Mouse (Mus musculus) kidney, postnatal 14 days (tissue): ENCODE results near the gene Dnm2.
"Not testable (repeated sequence)": the region's sequence is repeated elsewhere in the genome, so short reads cannot be mapped to it uniquely, and the experiment has no call there.

Source experiments
- DNase-seq: peaks from one replicate; pipeline ENCODE4 v3.0.0; 2022; ENCODE audit warnings: mixed read lengths

Gene Dnm2

GRCm38 (mm10) chr9:21456930-21457634 is 32.4 kb downstream of the Dnm2 start:
- no peak for DNase-seq

DNA sequence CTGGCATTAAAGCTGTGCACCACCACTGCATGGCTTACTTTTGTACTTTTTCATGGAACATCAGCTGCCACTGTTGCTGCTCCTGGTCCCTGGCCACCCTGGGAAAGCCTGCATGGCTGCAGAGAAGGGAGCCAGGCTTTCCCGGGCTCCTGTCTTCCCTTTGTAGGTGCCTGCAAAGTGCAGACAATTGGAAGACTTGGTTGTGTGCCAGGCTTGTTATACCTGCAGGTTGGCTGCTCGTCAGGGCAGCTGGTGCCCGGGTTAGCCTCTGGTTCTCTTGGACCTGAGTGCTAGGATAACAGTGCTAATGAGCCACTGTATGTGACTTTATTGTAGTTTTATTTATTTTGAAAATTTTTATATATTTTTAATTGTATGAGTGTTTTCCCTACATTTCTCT is 34.1 kb downstream of the Dnm2 start:
- DNase-seq, result no peak

- DNase-seq, result peak; percentile 56
Observed at GRCm38 (mm10) chr9:21460400-21460940, 35.8 kb downstream of the Dnm2 start.

GRCm38 (mm10) chr9:21463138-21463590 is 38.5 kb downstream of the Dnm2 start:
- DNase-seq, result peak; percentile 80

DNA sequence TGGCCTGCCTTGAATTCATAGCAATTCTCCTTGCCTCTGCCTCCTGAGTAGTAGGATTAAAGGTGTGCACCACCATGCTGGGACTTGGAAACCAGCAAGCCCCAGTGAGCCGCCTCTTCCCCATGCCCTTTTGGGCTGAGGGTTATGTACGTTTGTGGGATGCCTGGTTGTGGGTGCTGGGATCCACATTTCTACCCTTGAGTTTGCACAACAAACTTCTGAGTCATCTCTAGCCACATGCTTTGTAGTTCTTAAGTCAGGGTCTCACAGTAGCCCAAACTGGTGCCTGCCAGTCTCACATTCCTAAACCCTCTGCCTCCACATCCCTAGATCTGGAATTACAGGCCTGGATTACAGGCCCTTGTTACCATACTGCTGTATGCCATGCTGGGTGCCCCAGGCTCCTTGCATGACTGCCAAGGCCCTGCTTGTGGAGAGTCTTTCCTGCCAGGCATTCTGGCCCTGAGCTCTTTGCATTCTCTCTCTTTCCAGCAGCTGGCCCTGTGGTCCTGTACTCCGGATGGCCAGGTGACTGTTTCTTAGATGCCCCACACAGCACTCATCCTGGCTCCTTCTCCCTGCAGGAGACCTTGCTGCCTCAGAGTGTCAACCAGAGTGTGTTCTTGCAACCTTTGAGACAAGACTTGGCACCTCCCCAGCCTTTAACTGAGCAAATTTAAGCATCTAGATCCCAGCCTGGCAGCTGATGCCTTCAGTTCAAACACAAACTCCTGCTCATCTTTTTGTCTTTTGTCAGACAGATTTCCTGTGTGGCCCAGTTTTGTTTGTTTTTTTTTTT is 39.3 kb downstream of the Dnm2 start:
- DNase-seq, result no peak

- not testable (repeated sequence) for DNase-seq
Observed at GRCm38 (mm10) chr9:21464565-21464928, 39.8 kb downstream of the Dnm2 start.

GRCm38 (mm10) chr9:21469032-21470024 is 44.6 kb downstream of the Dnm2 start:
- DNase-seq, result peak; percentile 69

GRCm38 (mm10) chr9:21472913-21473312 is 48.2 kb downstream of the Dnm2 start:
- DNase-seq, result no peak

DNA sequence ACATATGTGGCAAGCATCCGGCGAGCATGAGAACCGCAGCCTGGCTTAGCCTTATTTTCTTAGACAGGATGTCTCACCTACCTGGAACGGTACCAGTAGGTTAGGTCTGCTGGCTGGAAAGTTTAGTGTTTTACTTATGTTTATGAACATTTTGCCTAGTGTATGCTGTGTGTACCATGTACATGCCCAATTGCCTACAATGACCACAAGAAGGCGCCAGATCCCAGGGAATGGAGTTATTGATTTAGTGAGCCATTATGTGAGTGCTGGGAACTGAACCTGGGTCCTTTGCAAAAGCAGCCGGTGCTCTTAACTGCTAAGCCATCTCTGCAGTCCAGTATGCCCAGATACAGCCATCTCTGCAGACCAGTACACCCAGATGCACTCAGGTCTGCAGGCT is 53.0 kb downstream of the Dnm2 start:
- no peak for DNase-seq

DNA sequence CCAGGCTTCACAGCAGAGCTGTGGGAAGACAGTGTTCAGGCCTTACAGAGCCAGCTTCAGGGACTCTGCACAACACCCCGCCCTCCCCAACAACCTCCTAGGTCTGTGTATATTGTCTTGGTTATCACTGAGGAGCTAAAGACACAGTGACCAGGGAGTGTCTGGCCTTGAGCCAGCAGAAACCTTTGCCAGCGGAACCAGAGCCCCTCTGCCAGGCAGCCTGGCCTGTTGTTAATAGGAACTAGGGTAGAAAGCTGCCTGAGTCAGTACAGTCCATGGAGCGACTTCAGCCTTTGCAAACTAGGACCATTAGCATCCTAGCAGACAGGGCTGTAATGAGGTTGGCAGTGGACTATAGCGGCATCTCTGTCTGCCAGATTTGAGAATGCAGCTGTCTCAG is 59.4 kb downstream of the Dnm2 start:
- DNase-seq, result no peak

- DNase-seq, result not testable (repeated sequence)
Observed at GRCm38 (mm10) chr9:21488246-21488645, 63.5 kb downstream of the Dnm2 start.

DNA sequence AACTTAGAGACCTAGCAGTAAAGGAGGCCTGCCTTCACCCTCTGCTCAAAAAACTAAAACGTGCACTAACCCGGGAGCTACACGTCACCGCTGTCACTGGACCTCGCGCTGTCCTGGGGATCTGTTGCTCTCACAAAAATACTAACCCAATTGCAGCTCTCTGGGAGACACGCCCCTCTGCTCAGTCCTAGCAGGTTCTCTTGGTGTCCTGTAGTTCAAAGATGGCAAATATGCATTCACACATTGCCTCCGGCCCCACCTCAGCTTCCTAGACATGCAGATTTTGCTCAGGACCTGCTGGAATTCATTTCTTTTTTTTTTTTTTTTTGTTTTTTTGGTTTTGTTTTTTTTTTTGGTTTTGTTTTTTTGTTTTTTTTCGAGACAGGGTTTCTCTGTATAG is 66.0 kb downstream of the Dnm2 start:
- DNase-seq, result no peak

DNA sequence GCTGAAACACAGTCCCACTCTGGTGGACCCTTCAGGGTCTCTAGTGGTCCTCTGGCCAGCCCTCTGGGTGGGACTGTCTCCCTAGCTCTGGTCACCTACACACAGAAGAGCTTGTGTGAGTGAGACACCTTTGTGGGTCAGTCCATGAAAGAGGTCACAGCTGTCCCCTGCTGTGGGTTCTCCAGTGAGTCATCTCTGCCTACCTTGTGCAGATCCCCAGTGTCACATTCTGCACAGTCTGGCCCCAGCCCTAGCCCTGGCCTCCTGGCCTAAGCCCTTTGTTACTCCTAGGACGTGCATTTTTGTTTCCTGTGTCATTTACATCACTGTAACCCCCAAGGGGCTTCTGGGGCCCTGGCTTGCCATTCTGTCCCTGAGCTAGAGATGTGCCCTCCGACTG is 69.2 kb downstream of the Dnm2 start:
- DNase-seq, result no peak

GRCm38 (mm10) chr9:21494726-21495125 is 70.0 kb downstream of the Dnm2 start:
- no peak for DNase-seq

GRCm38 (mm10) chr9:21496308-21497049 is 71.8 kb downstream of the Dnm2 start:
- DNase-seq, result no peak

DNA sequence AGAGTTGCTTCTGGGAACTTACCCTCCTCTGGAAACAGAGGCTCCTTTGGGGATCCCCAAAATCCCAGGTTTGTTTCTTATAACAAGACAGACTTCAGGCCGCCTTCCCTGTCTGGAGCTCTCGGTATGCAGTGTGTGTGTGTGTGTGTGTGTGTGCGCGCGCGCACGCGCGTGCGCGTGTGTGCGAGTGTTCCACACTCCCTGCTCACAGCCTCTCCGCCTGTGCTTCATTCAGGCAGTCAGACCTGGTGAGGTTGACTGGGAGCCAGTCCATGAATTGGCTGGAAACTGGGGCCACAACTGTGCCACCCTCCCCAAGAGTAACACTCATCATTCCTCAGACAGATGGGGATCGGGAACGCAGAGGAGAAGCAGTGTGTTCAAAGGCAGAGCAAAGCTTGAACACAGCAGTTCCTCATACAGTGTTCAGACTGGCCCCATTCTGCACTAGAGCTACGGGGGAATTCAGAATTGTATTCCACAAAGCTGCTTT is 72.4 kb downstream of the Dnm2 start:
- no peak for DNase-seq

GRCm38 (mm10) chr9:21497664-21498063 is 73.0 kb downstream of the Dnm2 start:
- DNase-seq, result no peak

- DNase-seq, result no peak
Observed at GRCm38 (mm10) chr9:21498284-21498902, 73.7 kb downstream of the Dnm2 start.

DNA sequence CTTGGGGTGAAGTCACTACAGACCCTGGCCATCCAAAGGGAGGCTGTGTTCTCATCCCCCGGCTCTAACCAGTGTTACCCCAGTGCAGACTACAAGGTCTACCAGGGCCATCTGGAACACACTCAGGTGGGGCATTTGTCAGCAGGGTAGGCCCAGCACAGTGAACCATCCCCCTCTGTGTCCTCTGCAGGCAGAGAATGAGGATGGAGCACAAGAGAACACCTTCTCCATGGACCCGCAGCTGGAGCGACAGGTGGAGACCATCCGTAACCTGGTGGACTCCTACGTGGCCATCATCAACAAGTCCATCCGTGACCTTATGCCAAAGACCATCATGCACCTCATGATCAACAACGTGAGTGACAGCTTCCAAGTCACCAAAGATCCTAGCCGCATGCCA is 78.6 kb downstream of the Dnm2 start:
- DNase-seq, result no peak

GRCm38 (mm10) chr9:21505767-21506166 is 81.1 kb downstream of the Dnm2 start:
- DNase-seq, result no peak

DNA sequence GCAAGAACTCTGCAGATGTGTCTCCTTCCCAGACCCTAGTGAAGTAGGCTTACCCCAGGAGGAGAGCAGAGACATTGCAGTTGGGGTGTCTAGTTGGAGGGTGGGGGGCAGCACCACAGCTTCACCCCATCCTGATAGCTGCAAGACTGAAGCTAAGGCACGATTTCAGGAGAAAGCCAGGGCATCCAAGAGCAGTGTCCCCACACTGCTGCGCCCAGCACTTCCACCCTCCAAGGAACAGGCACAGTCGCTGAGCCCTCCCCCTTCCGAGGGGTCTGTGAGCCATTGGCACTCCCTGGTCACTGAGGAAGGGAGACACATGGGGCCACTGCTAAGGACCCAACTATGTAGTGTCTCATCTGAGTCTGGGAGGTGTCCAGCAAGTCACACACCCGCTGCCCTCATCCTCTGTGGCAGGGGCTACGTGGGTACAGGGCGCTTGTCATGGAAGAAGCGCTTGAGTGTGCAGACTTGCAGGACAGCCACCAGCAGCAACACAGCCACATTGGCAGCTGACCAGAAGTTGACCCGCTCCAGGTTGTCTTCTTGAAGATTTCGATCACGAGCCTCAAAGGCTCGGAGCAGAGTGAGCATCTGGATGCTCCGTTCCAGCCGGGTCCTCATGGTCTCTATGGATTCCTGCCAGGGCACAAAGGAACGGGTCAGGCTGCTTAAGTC is 83.2 kb downstream of the Dnm2 start:
- DNase-seq, result no peak
